Mouse (Mus musculus): ENCODE results near the gene Prkx.

Prkx gene

DNA sequence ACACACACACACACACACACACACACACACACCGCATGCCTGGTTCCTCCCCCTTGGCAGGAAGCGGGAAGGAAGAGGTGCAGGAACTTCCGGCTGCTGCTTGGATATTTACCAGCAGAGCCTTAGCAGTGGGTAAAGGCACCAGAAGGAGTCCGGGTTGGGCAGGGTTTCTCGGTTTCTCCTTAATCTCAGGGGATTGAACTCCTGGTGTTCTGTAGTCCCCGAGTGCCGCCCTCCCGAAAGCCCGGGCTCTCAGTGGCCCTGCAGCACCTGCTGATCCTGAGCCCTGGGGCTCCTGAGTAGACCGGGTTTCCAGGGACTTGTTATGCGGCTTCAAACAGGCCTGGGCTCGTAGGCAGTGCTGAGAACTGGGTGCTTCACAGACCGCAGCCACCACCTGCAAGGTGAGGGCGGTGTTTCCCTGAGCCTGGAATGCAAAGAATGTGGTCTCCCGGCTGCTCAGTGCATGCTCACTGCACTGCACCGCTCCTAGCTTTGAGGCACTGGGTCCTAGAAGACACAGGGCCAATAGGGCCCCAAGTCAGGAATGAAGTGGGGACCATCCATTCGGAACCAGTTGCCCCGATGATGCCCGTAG, at the start of gene Prkx:
Gene Prkx, minus strand, starts transcription at position 41 of the 598 bp plus-strand sequence.
- in situ Hi-C loops (cut with MboI, MseI), result loop anchor here (10.0 to 25.0 kb wide), 3 partner anchors 282 to 1968 kb away; partner anchors contain the start of gene Tbl1x (in 2 of the 2)

GRCm38 (mm10) chrX:77812031-77812430, 16.0 kb upstream of the Prkx start:
- in situ Hi-C loops (cut with MboI, MseI), result no loop called here

DNA sequence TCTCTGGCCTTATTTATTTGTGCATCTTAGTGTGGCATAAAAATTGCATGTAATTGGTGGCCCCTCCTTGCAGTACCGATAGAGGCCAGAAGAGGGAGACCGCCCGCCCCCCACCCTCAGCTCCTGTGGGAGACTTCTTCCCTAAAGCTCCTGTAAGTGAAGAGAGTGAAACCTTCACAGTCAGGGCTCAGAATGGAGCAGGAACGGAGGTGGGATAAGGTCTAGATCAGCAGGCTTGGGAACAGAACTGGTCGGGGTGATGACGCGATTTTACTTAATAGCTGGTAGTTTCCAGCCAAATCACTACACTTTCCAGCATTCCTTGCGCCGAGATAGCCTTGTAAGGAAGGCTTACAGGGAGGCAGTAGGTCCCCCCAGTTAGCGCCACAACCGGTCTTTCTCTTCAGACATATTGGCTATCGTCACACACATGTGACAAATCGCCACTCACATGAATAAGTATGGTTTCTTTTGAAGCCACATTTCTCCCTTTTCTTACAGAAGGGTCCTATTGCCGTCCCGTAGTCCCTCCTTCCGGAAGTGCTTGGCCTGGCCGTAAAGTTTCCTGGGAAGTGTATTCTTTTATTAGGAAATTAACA, 14.6 kb upstream of the Prkx start:
- in situ Hi-C loops (cut with MboI, MseI), result no loop called here

- in situ Hi-C loops (cut with MboI, MseI), result no loop called here
Measured at GRCm38 (mm10) chrX:77808602-77809001, 12.5 kb upstream of the Prkx start.

- in situ Hi-C loops (cut with MboI, MseI), result no loop called here
Measured at GRCm38 (mm10) chrX:77802293-77802692, 6.2 kb upstream of the Prkx start.

GRCm38 (mm10) chrX:77801543-77801942, 5.5 kb upstream of the Prkx start:
- in situ Hi-C loops (cut with MboI, MseI), result no loop called here

DNA sequence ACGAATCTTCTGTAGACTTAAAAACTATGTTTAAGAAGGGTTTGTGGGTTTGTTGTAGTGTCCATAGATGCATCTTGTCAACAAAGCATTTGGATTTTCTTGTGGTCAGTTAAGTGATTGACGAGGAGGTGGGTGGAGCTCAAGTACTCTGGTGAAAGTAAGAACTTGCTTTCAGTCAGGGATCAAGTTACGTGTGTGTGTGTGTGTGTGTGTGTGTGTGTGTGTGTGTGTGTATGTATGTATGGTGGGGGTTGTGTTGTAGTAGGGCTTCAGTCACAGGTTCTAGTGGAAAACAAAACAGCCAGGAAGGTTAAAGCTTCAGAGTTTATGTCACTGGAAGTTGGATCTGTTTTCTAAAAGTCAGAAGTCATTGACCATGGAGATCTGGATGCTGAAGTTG, 3.5 kb upstream of the Prkx start:
- in situ Hi-C loops (cut with MboI, MseI), result loop anchor here (10.0 to 25.0 kb wide), 3 partner anchors 285 to 1965 kb away; partner anchors contain the start of gene Tbl1x (in 2 of the 2)

DNA sequence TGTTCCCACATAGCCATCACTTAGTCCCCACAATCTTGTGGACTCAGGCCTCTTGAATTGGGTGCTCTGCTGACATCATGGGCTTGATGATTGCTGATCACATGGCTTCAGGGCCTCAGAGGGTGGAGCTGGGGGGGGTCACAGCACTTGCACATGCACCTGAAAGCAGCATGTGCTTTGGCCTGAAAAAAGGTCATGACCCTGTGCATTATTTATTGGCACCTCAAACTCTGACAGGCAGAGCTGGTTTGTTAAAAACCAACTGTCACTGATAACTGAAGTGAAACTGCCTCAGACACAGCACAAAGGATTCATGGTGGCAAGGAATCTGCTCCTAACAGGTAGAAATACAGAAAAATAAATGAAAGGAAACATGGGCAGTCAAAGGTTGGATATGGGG, 1.7 kb upstream of the Prkx start:
- in situ Hi-C loops (cut with MboI, MseI), result loop anchor here (10.0 to 25.0 kb wide), 3 partner anchors 283 to 1967 kb away; partner anchors contain the start of gene Tbl1x (in 2 of the 2)

DNA sequence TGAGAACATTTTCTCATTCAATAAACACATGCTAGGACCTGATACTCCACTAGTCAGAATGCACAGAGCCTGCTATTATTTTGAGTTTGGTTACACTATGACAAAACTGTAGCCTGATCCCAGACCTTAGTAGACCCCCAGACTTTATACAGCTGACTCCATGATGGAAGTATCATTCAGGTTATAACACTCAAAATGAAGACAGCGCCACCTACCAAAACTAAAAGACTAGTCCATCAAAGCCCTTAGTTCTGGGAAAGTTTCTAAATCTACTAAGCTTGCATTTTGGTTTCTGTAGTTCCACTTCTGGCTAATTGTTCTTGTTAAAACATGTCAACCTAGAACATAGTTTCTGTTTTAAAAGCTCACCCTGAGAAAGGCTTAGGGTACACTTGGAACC, 838 bp upstream of the Prkx start:
- in situ Hi-C loops (cut with MboI, MseI), result loop anchor here (10.0 to 25.0 kb wide), 3 partner anchors 282 to 1968 kb away; partner anchors contain the start of gene Tbl1x (in 2 of the 2)

GRCm38 (mm10) chrX:77795858-77796174, 262 bp downstream of the Prkx start:
- in situ Hi-C loops (cut with MboI, MseI), result loop anchor here (10.0 to 25.0 kb wide), 3 partner anchors 281 to 1969 kb away; partner anchors contain the start of gene Tbl1x (in 2 of the 2)

DNA sequence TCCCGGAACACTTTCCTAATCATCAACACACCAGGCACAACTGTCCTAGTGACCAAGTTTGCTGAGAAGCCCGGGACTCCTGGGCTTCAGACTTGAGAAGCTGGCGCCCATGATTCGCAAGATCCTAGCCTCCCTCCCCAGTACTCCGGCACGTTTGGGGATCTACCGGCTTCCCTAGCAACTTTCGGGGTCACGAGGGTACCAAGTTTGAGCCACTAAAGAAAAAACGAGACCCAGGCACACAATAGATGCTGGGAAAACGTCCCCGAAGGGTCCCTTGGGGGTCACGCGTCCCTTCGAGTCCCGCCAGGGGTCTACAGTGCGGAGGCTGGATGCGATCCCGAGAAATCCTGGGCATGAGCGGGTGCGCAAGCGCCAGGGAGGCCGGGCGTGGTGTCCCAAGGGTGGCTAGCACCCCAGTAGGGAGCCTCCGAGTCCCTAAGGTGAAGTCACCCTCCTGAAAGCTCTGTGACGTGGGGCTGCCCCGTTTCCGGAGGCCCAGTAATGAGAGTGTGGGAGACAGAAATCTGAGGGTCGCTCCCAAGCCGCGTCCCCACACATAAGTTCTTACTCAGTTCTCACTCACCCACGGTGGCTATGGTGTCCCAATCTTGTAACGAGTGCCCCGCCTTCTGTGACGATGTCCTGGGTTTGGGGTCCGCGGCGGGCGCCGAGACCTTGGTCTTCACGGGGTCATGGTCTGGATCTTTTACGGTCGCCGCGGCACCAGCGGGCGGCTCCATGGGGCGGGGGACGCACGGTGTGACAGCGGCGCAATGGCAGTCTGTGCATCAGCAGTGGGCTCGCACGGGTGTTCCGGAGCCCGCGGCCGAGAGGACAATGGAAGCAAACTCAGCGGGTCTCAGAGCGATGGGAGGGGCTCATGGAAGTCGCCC, 868 bp downstream of the Prkx start:
- in situ Hi-C loops (cut with MboI, MseI), result loop anchor here (10.0 to 25.0 kb wide), 3 partner anchors 280 to 1970 kb away; partner anchors contain the start of gene Tbl1x (in 2 of the 2)

GRCm38 (mm10) chrX:77788675-77789074, 7.4 kb downstream of the Prkx start:
- in situ Hi-C loops (cut with MboI, MseI), result loop anchor here in 1 of 2 experiments (25.0 kb wide), 1 partner anchor 276 kb away; the partner anchor contains the start of gene Tbl1x

DNA sequence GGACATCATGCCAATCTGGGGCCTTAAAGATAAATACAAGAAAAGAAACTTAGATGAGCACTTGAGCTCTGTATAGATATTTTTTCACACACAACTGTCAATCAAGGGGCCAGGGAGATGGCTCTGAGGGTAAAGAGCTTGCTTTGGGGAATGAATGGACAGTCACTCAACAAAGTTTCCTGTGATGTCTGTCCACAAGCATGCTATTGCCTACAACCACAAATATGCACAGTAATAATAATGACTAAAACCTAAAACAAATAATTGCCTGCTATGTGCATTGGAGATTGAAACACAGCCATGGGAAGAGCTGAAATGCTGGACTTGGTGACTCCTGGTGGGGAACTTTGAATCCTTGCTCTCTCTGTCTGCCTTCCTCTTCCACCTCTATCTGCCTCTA, 9.7 kb downstream of the Prkx start:
- in situ Hi-C loops (cut with MboI, MseI), result loop anchor here in 1 of 2 experiments (25.0 kb wide), 1 partner anchor 274 kb away; the partner anchor contains the start of gene Tbl1x

DNA sequence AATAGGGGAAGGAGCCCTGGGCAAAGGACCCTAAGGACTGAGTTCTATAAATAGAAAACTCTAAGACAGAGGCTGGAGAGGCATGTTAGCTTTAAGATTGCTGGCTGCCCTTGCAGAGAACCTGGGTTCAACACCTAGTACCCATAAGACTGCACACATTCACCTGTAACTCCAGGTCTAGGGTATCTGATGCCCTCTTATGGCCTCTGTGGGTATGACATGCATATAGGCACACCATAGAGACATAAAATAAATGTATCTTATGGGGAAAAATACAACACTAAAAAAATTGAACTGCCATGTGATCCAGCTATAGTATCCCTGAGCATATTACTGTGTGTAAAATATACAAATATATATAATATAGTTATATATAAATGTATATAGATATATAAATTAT, 18.3 kb downstream of the Prkx start:
- in situ Hi-C loops (cut with MboI, MseI), result loop anchor here in 1 of 2 experiments (25.0 kb wide), 1 partner anchor 266 kb away; the partner anchor contains the start of gene Tbl1x

DNA sequence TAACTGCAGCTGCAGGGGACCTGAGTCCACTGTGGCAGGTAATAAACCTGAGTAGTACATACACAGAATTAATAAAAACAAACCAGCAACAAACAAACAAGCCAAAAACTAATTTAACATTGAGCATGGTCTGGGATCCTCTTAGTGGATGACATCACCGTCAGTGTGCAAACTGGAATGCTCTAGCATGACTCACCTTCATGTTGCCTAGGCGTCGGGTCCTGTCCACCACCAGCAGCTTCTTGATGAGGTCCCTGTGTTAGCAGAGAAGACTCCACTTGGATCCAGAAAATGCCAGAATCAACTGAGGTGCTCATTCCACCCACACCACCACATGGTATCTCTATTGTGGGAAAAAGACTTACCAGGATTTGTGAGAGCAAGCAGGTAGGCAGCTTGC, 30.9 kb downstream of the Prkx start:
- in situ Hi-C loops (cut with MboI, MseI), result no loop called here

DNA sequence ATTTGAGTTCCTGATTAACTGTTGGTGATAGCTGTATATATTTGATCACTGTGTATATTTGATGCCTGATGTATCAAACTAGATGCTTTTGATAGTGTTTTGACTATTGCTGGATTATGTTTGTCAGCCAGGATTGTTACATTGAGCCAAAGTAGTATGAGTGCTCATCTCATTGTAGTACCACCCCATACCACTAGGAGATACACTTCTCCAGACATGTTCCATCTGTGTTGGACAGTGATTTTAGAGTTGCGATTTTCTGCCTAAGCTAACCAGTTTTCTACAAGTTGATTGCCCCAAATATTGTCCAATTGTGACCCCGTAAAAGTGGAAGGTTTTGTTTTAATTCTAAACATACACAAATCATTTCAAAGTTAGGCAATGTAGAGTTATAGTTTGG, 51.8 kb downstream of the Prkx start:
- in situ Hi-C loops (cut with MboI, MseI), result no loop called here

- in situ Hi-C loops (cut with MboI, MseI), result no loop called here
Measured at GRCm38 (mm10) chrX:77741383-77741782, 54.7 kb downstream of the Prkx start.

DNA sequence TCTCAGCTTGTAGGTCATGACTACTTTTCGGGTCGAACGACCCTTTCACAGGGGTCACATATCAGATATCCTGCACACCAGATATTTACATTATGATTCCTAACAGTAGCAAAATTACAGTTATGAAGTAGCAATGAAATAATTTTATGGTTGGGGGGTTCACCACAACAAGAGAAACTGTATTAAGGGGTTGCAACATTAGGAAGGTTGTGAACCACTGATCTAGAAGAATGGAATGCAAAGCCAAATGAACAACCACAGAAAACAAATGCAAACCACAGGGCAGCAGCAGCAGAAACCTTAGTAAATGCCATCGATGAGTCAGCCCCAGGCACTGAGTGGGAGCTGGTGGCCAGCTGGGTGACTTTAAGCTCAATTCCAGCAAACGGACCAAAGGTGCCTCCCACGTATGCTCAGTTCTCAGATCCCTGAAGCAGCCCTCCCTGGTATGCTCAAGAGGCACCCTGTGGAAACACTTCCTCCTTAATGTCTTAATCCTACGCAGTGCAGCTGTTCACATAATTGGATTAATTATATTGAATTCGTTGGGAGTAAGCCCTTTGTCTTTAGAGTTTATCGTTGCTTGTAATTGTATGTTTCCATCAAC, 62.0 kb downstream of the Prkx start:
- in situ Hi-C loops (cut with MboI, MseI), result no loop called here

- in situ Hi-C loops (cut with MboI, MseI), result loop anchor here (5.0 to 10.0 kb wide), 2 partner anchors 213 to 635 kb away; no protein-coding TSS in a partner anchor
Measured at GRCm38 (mm10) chrX:77720298-77720697, 75.8 kb downstream of the Prkx start.

All from T-helper 17 cell (primary cell).